Mouse (Mus musculus): ENCODE results near the gene Ctsk.

The Ctsk gene

DNA sequence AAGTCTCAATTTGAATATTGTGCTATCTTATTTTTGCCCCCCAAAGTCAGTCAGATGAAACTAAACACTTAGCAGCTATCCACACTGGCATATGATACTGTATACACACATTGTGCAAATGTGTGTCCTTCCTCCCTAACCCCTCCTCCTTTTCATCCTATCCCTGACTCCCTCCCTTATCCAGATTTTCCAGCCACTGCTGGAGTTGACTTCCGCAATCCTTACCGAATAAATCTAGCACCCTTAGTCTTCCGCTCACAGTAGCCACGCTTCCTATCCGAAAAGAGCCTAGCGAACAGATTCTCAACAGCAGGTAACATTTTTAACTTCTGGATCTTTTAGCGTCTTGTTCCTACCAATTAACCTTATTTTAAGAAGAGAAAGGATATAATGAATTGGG is at the start of gene Ctsk:
Gene Ctsk, plus strand, starts transcription at position 233 of the 400 bp plus-strand sequence.
- DNase-seq (ENCODE audit: low read depth) = no peak

DNA sequence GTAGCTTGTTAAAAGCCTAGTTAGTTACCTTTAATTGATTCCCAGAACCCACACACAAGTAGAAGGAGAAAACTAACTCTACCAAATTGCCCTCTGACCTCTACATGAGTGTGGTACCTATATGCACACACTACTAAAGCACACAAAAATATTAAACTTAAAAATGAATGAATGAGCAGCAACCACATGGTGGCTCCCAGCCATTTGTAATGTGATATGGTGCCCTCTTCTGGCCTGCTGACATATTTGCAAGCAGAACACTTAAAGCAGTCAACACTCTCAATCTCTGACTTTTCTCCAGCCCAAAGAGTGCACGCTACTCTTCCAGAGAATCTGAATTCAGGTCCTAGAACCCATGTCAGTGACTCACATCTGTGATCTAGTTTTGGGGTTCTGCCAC is 48.6 kb upstream of the Ctsk start:
- peak; percentile 79 for DNase-seq (ENCODE audit: low read depth)

DNA sequence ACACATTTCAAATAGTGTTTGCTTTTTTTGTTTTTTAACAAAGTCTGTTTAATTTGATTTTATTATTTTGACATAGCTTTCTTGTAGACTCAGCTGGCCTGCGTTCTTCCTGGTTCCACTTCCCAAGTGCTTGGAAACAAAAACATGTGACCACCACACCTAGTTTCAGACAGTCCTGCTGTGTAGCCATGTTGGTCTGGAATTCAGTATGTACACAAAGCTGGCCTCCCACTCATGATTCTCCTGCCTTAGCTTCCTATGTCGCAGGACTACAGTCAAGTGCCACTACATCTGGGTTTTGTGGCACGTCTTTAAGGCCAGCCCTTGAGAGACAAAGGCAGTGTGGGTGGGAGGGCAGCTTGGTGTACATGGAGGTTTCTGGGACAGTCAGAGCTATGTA is 48.1 kb upstream of the Ctsk start:
- no peak for DNase-seq (ENCODE audit: low read depth)

DNA sequence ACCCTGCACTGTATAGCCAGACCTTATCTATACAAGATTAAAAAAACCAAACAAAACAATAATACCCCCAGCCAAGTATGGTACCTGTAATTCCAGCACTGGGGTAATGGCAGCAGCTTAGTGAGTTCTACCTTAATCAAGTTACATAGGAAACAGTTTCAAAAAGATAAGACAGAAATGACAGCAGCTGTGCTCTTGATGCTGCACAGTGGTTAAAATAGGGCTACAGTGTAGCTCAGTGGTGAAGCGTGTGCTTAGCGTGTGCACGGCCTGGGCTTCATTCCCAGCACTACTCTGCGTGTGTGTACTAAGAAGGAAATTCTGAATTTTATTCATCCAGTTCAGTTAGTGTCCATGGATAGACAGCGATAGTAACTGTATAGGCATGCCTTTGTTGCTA is 42.7 kb upstream of the Ctsk start:
- DNase-seq (ENCODE audit: low read depth) = no peak

DNA sequence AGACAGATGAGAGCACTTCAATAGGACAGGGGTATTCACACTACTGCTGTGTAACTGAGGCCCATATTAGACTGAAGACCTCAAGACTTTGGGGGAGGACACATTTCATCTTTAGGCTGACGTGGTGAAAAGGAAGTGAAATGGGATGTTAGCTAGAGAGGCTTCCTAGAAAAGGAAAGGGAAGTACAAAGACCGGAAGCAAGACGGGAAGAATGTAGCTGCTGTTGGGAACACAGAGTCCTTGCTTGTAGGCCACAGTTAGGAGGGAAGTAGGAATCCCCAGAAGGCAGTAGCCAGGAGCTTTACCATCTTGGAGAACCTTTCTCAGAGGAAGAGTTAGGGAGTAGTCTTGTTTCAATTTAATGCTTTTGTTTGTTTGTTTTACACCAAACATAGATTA is 41.3 kb upstream of the Ctsk start:
- DNase-seq (ENCODE audit: low read depth) = no peak

DNA sequence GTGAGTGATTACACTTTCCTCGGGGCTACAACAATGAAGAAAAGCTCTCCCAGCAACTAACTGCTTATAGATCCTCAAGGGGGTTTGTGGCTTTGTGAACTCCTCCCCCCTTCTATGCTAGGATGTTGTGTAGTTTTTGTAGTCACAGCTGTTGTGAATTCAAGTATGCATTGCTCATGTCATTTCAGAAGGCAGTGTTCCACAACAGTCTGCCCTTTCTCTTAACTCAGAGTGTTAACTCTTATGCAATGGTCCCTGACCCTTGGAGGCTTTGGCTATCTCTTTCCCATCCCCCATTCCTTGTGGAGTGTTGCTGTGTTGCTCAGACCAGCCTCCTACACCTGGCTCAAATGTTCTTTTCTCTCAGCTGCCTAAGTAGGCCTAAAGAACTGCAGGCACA is 39.7 kb upstream of the Ctsk start:
- DNase-seq (ENCODE audit: low read depth) = no peak

DNA sequence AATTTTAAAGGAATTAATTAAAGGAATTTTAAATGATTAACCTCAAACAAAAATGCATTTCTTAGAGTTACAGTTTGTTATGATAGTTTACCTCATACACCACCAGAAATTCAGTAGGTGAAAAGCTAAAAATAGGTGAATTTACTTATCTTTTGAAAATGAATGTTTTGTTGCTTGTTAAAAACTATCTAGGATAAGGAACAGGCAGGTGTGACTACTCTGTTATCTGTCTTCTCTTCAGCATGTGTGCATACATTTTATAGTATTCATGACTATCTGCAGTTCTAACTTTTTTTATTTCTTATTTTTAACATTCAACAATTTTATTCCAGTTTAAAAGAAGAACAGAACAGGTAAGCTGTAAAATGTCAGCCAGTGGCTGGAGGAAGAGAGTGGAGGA is 35.2 kb upstream of the Ctsk start:
- DNase-seq (ENCODE audit: low read depth) = no peak

DNA sequence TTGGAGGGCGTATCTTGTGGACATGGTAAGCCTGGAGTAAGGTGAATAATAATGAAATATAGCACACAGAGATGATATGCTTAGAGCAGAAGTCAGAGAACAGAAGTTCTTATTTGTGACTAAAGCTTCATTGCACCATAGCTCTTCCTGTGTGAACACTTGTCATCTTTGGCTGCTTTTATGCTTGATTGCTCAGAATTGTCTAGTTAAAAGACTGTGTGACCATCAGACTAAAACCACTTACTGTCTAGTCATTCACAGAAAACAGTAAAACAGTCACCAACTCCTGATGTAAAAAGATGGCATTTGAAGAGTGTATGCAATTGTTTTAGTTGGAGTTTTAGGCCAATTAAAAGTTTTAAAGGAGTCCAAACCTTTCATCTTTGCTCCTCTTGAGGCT is 20.1 kb upstream of the Ctsk start:
- DNase-seq (ENCODE audit: low read depth) = no peak

DNA sequence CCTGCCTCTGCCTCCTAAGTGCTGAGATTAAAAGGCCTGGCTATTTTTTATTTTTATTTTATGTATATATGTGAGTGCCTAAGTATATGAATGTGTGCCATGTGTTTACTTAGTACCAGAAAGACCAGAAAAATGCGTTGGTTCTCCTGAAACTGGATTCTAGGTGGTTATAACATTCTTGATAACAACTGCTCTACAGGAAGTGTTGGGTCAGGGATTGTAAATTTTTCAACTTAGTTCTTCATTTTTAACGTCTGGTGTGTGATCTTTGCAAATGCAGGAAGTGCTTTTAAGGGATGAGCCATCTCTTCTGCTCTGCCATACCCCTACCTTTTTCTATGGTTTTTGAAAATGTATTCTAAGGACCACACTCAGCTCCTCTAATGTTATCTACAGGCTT is 12.6 kb upstream of the Ctsk start:
- DNase-seq (ENCODE audit: low read depth) = no peak

DNA sequence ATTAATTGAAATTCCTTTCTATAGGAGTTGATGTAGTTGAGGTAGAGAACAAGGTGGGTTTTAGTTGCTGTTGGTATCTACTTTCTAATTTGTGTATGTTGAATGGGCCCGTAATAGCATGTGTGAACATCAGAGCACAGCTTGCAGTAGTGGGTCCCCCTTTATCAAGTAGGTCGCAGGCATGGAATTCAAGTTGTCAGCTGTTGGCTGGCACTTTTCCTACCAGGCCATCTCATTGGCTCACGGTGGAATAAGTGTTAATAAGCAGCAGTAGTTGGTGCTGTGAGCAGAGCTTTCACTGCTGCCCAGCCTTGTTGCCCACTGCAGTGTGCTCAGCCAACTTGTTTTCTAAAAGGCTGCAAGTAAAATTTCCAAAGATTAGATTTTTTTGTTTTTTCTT is 10.4 kb upstream of the Ctsk start:
- DNase-seq (ENCODE audit: low read depth) = no peak

DNA sequence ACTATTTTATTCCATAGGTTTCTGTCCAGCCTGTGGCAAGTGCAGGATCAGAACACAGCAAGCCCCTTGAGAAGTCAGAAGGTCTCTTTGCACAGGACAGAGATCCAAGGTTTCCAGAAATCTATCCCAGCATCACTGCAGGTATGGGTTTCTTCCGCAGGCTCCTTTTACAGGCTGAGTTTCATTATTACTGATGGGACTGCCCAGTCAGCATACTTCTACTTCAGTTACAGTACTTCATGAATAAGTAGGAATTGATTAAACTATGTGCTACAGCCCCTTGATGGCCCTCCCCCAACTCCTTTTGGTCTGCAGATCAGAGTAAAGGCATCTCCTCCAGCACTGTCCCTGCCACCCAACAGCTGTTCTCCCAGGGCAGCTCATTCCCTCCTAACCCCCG is 8.8 kb upstream of the Ctsk start:
- no peak for DNase-seq (ENCODE audit: low read depth)

DNA sequence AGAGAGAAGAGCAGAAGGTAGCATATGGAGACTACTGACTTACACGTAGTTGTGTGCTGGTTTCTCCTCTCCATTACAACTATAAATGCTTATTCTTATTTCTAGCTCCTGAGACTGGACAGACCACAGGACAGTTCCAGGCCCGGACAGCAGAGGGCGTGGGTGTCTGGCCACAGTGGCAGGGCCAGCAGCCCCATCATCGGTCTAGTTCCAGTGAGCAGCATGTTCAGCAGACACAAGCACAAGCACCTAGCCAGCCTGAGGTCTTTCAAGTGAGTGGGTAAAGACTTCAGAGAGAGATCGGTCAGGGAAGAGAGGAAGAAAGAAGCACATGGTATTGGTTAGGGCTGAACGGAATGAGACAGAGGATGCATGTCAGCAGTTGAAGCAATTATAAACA is 4.7 kb upstream of the Ctsk start:
- peak; percentile 54 for DNase-seq (ENCODE audit: low read depth)

DNA sequence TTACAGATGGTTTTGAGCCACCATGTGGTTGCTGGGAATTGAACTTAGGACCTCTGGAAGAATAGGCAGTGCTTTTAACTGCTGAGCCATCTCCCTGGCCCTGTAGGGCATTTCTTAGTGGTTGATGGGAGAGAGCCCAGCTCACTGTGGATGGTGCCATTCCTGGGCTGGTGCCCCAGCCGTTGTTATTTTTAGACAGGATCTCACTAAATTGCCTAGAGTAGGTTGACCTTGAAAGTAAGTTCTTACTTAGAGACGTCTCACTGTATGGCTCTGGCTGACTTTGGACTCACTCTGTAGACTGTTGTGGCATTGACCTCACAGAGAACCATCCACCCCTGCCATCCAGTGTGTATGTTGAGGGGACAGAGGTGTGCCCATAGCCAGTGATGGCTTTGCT is 827 bp upstream of the Ctsk start:
- DNase-seq (ENCODE audit: low read depth) = no peak

DNA sequence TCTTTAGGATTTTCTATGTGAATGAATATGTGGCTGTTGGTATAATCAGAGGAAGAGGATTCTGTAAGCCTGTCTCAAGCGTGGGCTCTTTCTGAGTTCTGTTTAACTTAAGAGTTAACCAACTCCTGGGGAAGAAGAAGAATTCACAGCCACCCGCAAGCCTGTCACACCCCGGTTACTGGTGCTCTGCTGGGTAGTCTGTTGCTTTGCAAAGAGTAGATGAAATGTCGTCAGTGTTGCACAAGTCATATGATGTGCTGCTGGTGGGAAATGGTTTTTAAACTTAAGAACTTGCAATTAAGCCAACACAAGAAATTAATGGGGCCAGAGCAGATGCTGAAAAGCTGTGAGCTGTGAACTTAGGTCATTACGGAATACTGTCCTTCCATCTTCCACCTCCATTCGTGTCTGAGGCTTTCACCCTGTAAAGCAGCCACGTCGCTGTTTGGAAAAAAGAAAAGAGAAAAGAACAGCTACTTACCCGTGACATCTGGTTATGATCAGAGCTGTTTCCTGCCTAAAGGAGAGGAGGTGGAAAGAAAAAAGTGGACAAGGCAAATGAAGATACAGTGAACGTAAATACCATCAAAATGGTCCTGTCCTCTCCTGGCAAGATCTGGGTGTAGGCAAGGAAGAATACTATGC is 562 bp downstream of the Ctsk start:
- DNase-seq (ENCODE audit: low read depth) = no peak

DNA sequence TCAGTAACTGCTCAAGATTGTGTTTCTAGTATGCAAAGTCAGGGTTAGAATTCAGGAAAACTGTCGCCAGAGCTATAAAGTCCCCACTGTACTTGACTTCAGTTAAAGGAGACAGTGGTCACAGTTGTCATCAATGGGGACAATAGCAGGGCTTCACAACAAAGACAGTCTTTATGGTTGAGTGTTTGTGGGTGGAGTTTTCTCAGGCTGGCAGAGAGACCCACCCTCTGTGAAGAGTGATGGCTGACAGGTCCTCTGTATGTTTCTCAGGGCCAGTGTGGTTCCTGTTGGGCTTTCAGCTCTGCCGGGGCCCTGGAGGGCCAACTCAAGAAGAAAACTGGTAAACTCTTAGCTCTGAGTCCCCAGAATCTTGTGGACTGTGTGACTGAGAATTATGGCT is 3.3 kb downstream of the Ctsk start:
- DNase-seq (ENCODE audit: low read depth) = no peak

DNA sequence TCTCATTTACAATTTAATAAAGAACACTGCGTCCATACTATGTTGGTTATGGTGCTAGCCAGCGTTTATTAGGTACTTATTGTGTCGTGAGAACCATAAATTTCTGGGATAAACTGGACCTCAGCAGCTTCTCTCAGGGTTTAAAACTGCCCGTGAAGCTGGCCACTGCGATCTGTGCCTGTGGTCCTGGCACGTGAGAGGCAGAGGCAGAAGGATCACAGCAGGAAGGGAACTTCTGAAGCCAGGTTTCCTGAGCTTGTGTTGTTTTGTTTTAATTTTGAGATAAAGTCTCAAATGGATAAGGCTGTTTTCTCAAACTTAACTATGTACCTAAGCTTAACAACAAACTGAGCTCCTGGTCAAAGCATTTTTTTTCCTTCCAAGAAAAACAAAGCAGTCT is 10.3 kb downstream of the Ctsk start:
- DNase-seq (ENCODE audit: low read depth) = no peak

DNA sequence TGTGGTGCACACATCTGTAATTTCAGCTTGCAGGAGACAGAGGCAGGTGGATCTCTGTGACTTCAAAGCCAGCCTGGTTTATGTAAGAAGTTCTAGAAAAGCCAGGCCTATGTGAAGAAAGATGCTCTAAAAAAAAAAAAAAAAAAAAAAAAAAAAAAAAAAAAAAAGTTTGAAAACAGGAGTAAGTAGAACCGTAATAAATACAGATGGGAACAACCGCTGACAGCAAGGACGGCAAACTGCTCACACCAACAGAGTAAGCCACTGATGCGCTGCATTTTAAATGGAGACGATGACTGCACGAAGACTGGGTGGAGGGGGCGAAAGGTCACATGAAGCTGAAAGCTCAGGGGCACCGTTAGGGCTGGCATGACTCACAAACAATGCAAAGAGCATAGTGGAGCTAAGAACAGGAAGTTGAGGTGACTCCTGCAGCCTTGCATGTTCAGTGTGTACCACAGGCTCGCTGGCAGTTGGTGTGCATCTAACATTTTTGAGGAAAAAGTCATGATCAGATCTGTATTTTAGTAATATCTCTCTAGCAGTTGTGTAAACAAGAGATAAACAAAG is 12.6 kb downstream of the Ctsk start:
- DNase-seq (ENCODE audit: low read depth) = peak; percentile 83

DNA sequence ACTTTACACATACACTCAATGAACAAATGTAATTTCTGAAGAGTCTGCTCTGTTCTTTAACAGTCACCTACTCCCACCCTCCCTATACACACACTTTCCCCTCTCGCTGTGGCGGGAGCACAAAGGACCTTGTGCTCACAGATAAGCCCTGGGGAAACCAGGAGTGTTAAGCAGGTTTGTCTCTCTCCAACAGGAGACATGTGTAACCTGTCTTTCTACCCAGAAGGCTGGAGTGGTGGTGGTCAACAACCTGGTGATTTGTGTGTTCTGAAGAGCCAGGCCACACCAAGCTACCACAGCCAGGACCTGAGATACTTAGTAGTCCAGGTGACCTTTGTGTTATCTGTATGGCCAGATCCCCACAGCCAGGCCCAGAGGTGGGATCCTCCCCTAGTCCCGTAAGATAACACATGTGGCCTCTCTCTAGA is 17.6 kb downstream of the Ctsk start:
- no peak for DNase-seq (ENCODE audit: low read depth)

DNA sequence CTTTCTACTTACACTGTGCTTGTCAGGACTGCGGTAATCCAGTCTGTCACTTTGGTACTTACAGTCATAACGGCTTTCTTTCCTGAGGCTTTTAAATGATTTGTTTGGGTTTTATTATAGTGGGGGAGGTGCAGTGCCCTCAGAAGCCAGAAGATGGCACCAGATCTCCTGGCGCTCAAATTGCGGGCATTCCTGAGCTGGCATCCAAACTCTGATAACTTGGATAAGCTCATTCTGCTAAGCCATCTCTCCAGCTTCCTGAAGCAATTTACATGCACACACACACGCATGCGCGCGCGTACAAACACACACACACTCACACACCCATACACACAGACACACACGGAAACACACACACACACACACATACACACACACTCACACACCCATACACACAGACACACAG is 18.4 kb downstream of the Ctsk start:
- DNase-seq (ENCODE audit: low read depth) = peak; percentile 83

DNA sequence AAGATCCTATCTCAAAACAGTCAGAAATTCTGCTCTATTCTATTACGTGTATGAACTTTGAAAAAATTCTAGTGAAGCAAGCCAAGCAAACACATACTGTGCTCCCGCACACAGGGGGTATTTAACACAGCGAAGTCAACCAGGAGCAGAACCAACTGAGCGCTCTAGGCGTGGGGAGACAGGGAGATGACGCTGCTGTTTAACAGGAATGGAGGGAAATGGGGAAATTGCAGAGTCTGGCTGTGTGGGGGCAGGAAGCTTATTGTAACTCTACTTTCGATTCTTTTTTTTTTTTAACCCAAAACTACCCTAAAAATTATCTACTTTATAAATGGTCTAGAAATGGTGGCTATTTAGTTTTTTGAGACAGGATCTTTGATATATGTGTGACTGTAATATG is 19.8 kb downstream of the Ctsk start:
- no peak for DNase-seq (ENCODE audit: low read depth)

DNA sequence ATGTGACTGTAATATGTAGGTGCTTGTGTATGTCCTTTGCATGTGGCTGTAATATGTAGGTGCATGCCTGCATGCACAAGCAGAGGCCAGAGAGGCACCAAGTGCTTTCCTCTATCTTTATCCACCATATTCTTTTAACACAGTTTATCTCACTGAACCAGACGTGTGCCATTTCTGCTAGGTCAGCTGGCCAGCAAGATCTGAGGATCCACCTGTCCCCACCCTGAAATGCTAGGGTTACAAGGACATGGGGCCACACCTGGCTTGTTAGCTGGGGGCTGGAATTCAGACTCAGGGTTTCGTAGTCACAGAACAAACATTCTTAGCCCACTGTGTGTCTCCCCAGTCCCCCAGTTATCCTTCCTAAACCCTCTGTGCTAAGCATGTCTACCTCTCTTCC is 20.3 kb downstream of the Ctsk start:
- DNase-seq (ENCODE audit: low read depth) = no peak

DNA sequence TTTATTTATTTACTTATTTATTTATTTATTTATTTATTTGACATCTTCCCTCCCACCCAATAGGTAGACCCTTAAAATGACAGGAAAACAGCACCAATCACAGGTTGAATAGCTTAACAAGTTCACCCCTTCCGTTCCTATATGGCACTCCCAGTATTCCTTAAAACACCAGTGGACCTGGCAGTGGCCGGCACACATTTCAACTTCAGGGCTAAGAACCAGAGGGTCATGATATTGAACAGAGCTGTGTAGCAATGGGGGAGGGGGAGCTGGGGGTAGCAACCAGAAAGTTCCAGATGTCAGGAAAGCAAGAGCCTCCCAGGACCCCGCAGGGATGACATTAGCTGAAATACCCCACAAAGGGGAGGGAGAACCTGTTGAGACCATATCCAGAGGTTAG is 21.0 kb downstream of the Ctsk start:
- DNase-seq (ENCODE audit: low read depth) = no peak

DNA sequence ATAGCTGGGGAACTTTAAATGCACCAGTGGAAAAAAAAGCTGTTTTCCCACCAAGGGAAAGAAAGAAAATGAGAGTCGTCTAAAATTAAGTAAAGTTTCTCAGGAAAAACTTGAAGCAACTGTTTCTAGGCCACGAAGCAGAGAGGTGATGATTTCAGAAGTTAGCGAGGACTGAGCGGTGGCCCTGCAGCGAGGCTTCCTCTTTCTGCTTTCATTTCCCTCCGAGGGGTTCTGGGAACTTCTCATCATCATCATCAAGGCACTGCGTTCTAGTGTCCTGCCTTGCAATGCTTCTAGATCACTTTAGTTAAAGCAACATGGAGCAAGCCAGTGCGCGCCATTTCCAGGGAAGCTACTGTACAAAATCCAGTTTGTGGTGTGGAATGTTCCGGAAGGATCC is 22.1 kb downstream of the Ctsk start:
- DNase-seq (ENCODE audit: low read depth) = peak; percentile 36

DNA sequence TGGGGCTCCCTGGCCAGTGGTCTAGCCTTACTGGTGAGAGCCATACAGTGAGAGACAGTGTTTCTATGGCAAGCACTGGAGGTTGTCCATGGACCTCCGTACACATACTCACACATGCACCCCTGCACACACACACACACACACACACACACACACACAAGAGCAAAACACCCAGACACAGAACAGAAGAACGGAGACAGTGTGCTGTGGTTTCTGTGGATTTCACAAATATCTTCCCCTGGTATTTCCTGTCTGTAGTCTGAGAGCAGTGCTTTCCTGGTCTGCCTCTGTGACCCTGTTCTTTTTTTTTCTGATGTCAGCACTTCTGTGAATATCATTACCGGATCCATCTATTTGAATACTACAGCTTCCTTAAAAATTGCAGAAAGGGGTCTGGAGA is 24.6 kb downstream of the Ctsk start:
- DNase-seq (ENCODE audit: low read depth) = peak; percentile 79

DNA sequence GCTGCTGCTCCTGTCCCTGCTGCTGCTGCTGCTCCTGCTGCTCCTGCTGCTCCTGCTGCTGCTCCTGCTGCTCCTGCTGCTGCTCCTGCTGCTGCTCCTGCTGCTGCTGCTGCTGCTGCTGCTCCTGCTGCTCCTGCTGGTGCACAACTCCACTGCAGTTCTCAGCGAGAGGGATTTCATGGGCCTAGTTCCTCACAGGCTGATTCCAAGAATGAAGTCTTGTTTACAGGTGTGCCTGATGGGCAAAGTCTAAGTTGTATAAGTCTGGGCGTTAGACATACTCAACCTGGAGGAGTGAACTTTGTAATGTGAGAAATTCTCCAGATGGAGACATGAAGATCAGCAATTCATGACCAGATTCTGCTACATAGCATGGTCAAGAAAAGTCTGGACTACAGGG is 25.6 kb downstream of the Ctsk start:
- DNase-seq (ENCODE audit: low read depth) = no peak

Measured in induced T-regulatory cell, adult 2 months (primary cell).